Comparison of ENCODE assay signal across 8 mouse cellular contexts in the genomic region with DNA sequence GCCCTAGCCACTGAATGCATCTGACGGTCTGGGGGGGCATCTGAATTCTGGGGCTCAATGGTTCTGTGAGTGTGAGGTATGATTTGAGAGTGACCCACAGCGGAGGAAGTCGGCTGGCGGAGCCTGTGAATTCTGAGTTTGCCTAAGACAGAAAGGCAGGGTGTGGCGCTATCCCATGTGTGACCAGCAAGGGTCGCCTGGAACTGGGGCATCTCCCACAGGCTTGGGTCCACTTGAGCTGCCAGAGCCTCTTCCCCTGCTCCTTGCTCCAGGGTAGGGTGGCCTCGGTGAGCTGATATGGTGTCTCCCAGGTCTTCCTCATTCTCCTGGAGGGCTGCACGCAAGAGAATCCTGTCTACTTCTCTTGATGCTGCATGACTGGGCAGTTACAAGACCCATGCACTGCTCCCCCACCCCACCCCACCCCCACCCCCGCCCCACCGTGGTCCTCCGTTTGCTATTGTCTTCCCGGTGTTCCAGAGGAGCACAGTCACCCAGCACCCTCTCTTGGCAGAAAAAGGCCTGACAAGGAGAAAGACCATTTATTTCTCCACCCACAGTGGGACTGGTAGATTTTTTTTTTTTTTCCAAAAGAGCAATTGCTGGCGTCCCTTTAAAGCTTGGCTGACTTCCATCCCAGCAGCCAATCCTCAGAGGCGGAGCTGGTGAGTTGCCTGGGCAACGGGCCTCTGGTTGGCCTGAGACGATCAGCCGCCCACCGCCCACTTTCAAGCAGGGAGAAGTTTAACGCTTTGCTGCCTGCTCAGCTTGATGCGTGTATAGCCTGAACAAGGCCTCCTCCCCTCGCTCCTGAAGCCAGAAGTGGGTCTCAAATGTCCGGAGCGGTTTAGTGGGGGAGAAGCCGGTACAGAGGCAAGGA. TPM values are rescaled to one million over a fixed set of nuclear protein-coding genes. Genes with fewer than 3 reads are reported as not detected.
DNase-seq lines count a peak whose midpoint lies in the region; ATAC-seq and TF ChIP-seq lines count a peak whose summit lies in the region.

No protein-coding gene starts in this region.

- peak; percentile 73 for TF ChIP-seq CTCF in brain, embryonic 14.5 days (IDR thresholded peaks at IDR 0.05; ENCODE audit: borderline replicate concordance, extremely low read depth, insufficient read depth, insufficient read length)
- TF ChIP-seq CTCF in heart, postnatal 0 days (IDR thresholded peaks at IDR 0.05; ENCODE audit: low read depth), result peak; percentile 74

- H3K4me3 ChIP-seq in forebrain, embryonic 11.5 days (ENCODE audit: low read depth, low read length), result peak overlapping the region; percentile 35
- peak overlapping the region; percentile 31 for H3K4me3 ChIP-seq in heart, postnatal 0 days (ENCODE audit: low read depth, low read length)
- peak overlapping the region; percentile 26; the same call in 1 of the 2 replicates for H3K4me3 ChIP-seq in liver, embryonic 11.5 days (ENCODE audit: low read depth, low read length)
- H3K4me3 ChIP-seq in neural tube, embryonic 11.5 days (ENCODE audit: low read depth, low read length), result peak overlapping the region; percentile 31

- WGBS in forebrain, embryonic 11.5 days, result 1% methylated on average over 24 of the region's 24 CpGs
- 3% methylated on average over 24 of the region's 24 CpGs for WGBS in heart, postnatal 0 days
- 5% methylated on average over 24 of the region's 24 CpGs for WGBS in liver, embryonic 11.5 days
- under 1% methylated on average over 24 of the region's 24 CpGs for WGBS in neural tube, embryonic 11.5 days

- peaks cover 13% of the 10 kb centered on the region for H3K4me1 ChIP-seq in forebrain, embryonic 11.5 days (replicated peaks; ENCODE audit: control insufficient read depth, insufficient read depth, low read length)
- H3K4me1 ChIP-seq in heart, postnatal 0 days (ENCODE audit: control insufficient read depth, insufficient read depth), result no peaks in the 10 kb centered on the region
- H3K4me1 ChIP-seq in liver, embryonic 11.5 days (replicated peaks; ENCODE audit: control insufficient read depth, insufficient read depth, low read length), result no peaks in the 10 kb centered on the region
- H3K4me1 ChIP-seq in neural tube, embryonic 11.5 days (ENCODE audit: control insufficient read depth, insufficient read depth, low read length), result peaks cover 11% of the 10 kb centered on the region

- no peaks in the 10 kb centered on the region for H3K36me3 ChIP-seq in forebrain, embryonic 11.5 days (ENCODE audit: control insufficient read depth, insufficient read depth, low read length)
- no peaks in the 10 kb centered on the region for H3K36me3 ChIP-seq in heart, postnatal 0 days (replicated peaks; ENCODE audit: control insufficient read depth, insufficient read depth, low read length)
- no peaks in the 10 kb centered on the region for H3K36me3 ChIP-seq in liver, embryonic 11.5 days (ENCODE audit: control insufficient read depth, insufficient read depth, low read length)
- H3K36me3 ChIP-seq in neural tube, embryonic 11.5 days (ENCODE audit: control insufficient read depth, insufficient read depth, low read length), result no peaks in the 10 kb centered on the region

- H3K27ac ChIP-seq in forebrain, embryonic 11.5 days (ENCODE audit: low read depth, low read length), result peak overlapping the region; percentile 42
- no peak overlapping the region for H3K27ac ChIP-seq in heart, postnatal 0 days (ENCODE audit: low read depth)
- no peak overlapping the region; the same call in 1 of the 2 replicates for H3K27ac ChIP-seq in liver, embryonic 11.5 days (ENCODE audit: low read depth, low read length)
- peak overlapping the region; percentile 68; the same call in 1 of the 2 replicates for H3K27ac ChIP-seq in neural tube, embryonic 11.5 days (ENCODE audit: low read depth, low read length)

- H3K4me2 ChIP-seq in forebrain, embryonic 11.5 days (ENCODE audit: low read depth, low read length, severe bottlenecking), result peak overlapping the region; percentile 50
- peak overlapping the region; percentile 62 for H3K4me2 ChIP-seq in heart, postnatal 0 days (ENCODE audit: low read depth, low read length)
- peak overlapping the region; percentile 54 for H3K4me2 ChIP-seq in liver, embryonic 11.5 days
- H3K4me2 ChIP-seq in neural tube, embryonic 11.5 days (ENCODE audit: low read depth), result peak overlapping the region; percentile 60

- peaks cover 16% of the 10 kb centered on the region for H3K27me3 ChIP-seq in forebrain, embryonic 11.5 days (ENCODE audit: control insufficient read depth, insufficient read depth, low read length)
- H3K27me3 ChIP-seq in heart, postnatal 0 days (ENCODE audit: control insufficient read depth, insufficient read depth, low read length), result peaks cover 54% of the 10 kb centered on the region
- peaks cover 30% of the 10 kb centered on the region for H3K27me3 ChIP-seq in liver, embryonic 11.5 days (replicated peaks; ENCODE audit: control insufficient read depth, insufficient read depth, low read length)
- peaks cover 23% of the 10 kb centered on the region for H3K27me3 ChIP-seq in neural tube, embryonic 11.5 days (ENCODE audit: control insufficient read depth, insufficient read depth, low read length)

- H3K9ac ChIP-seq in forebrain, embryonic 11.5 days (ENCODE audit: low read length), result peak overlapping the region; percentile 47
- H3K9ac ChIP-seq in heart, postnatal 0 days (replicated peaks; ENCODE audit: low read depth, low read length), result no peak overlapping the region
- H3K9ac ChIP-seq in liver, embryonic 11.5 days (ENCODE audit: low read depth, low read length), result no peak overlapping the region
- H3K9ac ChIP-seq in neural tube, embryonic 11.5 days (ENCODE audit: low read length), result peak overlapping the region; percentile 49

- H3K9me3 ChIP-seq in forebrain, embryonic 11.5 days (ENCODE audit: control insufficient read depth, low read length), result no peaks in the 10 kb centered on the region
- no peaks in the 10 kb centered on the region for H3K9me3 ChIP-seq in heart, postnatal 0 days (replicated peaks; ENCODE audit: control insufficient read depth, low read length)
- H3K9me3 ChIP-seq in liver, embryonic 11.5 days (ENCODE audit: control insufficient read depth, low read length), result no peaks in the 10 kb centered on the region
- H3K9me3 ChIP-seq in neural tube, embryonic 11.5 days (ENCODE audit: control insufficient read depth, low read length), result no peaks in the 10 kb centered on the region

- peak; percentile 82 for ATAC-seq in forebrain, embryonic 11.5 days (replicated peaks; ENCODE audit: low FRiP score)
- peak; percentile 89 for ATAC-seq in heart, postnatal 0 days (ENCODE audit: insufficient read depth, low read depth)
- ATAC-seq in liver, embryonic 11.5 days (replicated peaks; ENCODE audit: low FRiP score), result peak; percentile 59
- peak; percentile 91 for ATAC-seq in neural tube, embryonic 11.5 days (ENCODE audit: insufficient read depth, low FRiP score, low TSS enrichment)

- no peak for TF ChIP-seq POLR2A in brain, embryonic 14.5 days (IDR thresholded peaks at IDR 0.05; ENCODE audit: borderline replicate concordance, extremely low read depth, insufficient read depth, insufficient read length, poor library complexity, severe bottlenecking)

- TF ChIP-seq EP300 in heart, postnatal 0 days (IDR thresholded peaks at IDR 0.05; ENCODE audit: low read depth), result no peak

- peak; percentile 73 for DNase-seq in CD4-positive helper T cell, adult 2 months (ENCODE audit: low read depth, low spot score)
- peak; percentile 99 for DNase-seq in brain, embryonic 14.5 days (ENCODE audit: low read depth)
- peak; percentile 94 for DNase-seq in forebrain, embryonic 11.5 days (ENCODE audit: low spot score)
- peak; percentile 79 for DNase-seq in heart, postnatal 0 days (ENCODE audit: low spot score)
- peak; percentile 90 for DNase-seq in kidney, postnatal 14 days
- DNase-seq in liver, embryonic 11.5 days (ENCODE audit: low spot score), result peak; percentile 67
- DNase-seq in neural tube, embryonic 11.5 days (ENCODE audit: low spot score), result peak; percentile 93
- DNase-seq in testis, postnatal 10 days (ENCODE audit: low spot score), result peak; percentile 91

RNA-seq across cellular contexts. Expression of gene Rasal1, which starts 31.3 kb away (rescaled TPM):
- polyA plus RNA-seq in brain, embryonic 14.5 days (2012; rRNA removed), result 1.00 and 2.8 TPM in 2 replicates
- not detected in 2 replicates for polyA plus RNA-seq in forebrain, embryonic 11.5 days (2014; fragmentation: Nextera tagmentation; extraction: Ambion mirVana)
- total RNA-seq in heart, postnatal 0 days (2014; rRNA removed; ENCODE audit: low replicate concordance), result not detected in 2 replicates
- 0.10 TPM in 1 of 2 replicates, not detected in the other for polyA plus RNA-seq in heart, postnatal 0 days (2015; fragmentation: Nextera tagmentation; extraction: Ambion mirVana)
- polyA plus RNA-seq in liver, embryonic 11.5 days (2014; fragmentation: Nextera tagmentation; extraction: Ambion mirVana), result 0.25 and 0.32 TPM in 2 replicates
- polyA plus RNA-seq in neural tube, embryonic 11.5 days (2014; fragmentation: Nextera tagmentation; extraction: Ambion mirVana), result 0.39 TPM in 1 of 2 replicates, not detected in the other

RNA-seq across cellular contexts. Expression of gene Dtx1, which starts 31.8 kb away (rescaled TPM):
- polyA plus RNA-seq in brain, embryonic 14.5 days (2012; rRNA removed), result 119 and 150 TPM in 2 replicates
- polyA plus RNA-seq in forebrain, embryonic 11.5 days (2014; fragmentation: Nextera tagmentation; extraction: Ambion mirVana), result 6.4 and 6.6 TPM in 2 replicates
- total RNA-seq in heart, postnatal 0 days (2014; rRNA removed; ENCODE audit: low replicate concordance), result 1.7 and 13.8 TPM in 2 replicates
- polyA plus RNA-seq in heart, postnatal 0 days (2015; fragmentation: Nextera tagmentation; extraction: Ambion mirVana), result 0.30 and 0.48 TPM in 2 replicates
- polyA plus RNA-seq in liver, embryonic 11.5 days (2014; fragmentation: Nextera tagmentation; extraction: Ambion mirVana), result 0.23 and 1.1 TPM in 2 replicates
- polyA plus RNA-seq in neural tube, embryonic 11.5 days (2014; fragmentation: Nextera tagmentation; extraction: Ambion mirVana), result 7.0 and 7.4 TPM in 2 replicates

RNA-seq across cellular contexts. Expression of gene Cfap73, which starts 45.9 kb away (rescaled TPM):
- polyA plus RNA-seq in brain, embryonic 14.5 days (2012; rRNA removed), result 0.18 and 0.30 TPM in 2 replicates
- polyA plus RNA-seq in forebrain, embryonic 11.5 days (2014; fragmentation: Nextera tagmentation; extraction: Ambion mirVana), result not detected in 2 replicates
- total RNA-seq in heart, postnatal 0 days (2014; rRNA removed; ENCODE audit: low replicate concordance), result not detected in 2 replicates
- not detected in 2 replicates for polyA plus RNA-seq in heart, postnatal 0 days (2015; fragmentation: Nextera tagmentation; extraction: Ambion mirVana)
- polyA plus RNA-seq in liver, embryonic 11.5 days (2014; fragmentation: Nextera tagmentation; extraction: Ambion mirVana), result not detected in 2 replicates
- not detected in 2 replicates for polyA plus RNA-seq in neural tube, embryonic 11.5 days (2014; fragmentation: Nextera tagmentation; extraction: Ambion mirVana)

Comparison
In these comparisons a context has a peak if more than half of its experiments do, and no peak if none do; other contexts are left out.
1. H3K27ac ChIP-seq: peak in forebrain, embryonic 11.5 days (single experiment) and neural tube, embryonic 11.5 days (single experiment); none in heart, postnatal 0 days (single experiment) and liver, embryonic 11.5 days (single experiment).
2. H3K9ac ChIP-seq: peak in forebrain, embryonic 11.5 days (single experiment) and neural tube, embryonic 11.5 days (single experiment); none in heart, postnatal 0 days (single experiment) and liver, embryonic 11.5 days (single experiment).
3. RNA of gene Dtx1, which starts 31.8 kb away (polyA plus RNA-seq): 119 to 150 TPM in brain, embryonic 14.5 days; 7.0 to 7.4 TPM in neural tube, embryonic 11.5 days, 6.4 to 6.6 TPM in forebrain, embryonic 11.5 days, 0.23 to 1.1 TPM in liver, embryonic 11.5 days and 0.30 to 0.48 TPM in heart, postnatal 0 days; every median in the first group is over 10 times any median in the second.
4. Peak in every context shown above with its lines, with median percentiles within 50 percentile points of each other: DNase-seq, ATAC-seq, H3K4me2 ChIP-seq and H3K4me3 ChIP-seq.